Comparison of ENCODE assay signal across 15 mouse cellular contexts in the genomic region with DNA sequence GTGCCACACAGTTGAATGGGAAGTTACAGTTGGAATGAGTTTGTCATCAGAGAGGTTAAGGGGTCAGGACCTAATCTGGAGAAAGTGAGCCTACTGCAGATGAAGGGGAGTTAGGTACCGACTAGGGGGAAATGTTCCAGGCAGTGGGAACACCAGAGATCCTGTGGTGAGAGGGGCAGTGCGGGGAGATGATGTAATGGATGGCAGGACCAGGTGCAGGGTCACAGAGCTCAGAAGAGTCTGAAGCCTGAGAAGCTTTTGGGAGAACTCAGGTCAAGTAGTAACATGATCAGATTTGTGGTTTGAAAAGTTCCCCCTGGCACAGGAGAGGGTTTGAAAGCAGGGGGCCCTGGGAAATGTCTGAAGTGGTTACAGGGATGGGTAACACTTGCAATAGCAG.
"Had no signal": no experiment of that assay in that cellular context is flagged by ENCODE, and none has a peak within 500 bp of the region (broad histone marks: within the 10 kb centered on the region; RNA-seq: fewer than 3 reads in every experiment).

No protein-coding gene starts in this region.

- H3K4me3 ChIP-seq: midbrain, embryonic 10.5 days; midbrain, embryonic 13.5 days; neural tube, embryonic 12.5 days; stomach, embryonic 15.5 days had no signal

- H3K27me3 ChIP-seq: midbrain, embryonic 13.5 days; neural tube, embryonic 12.5 days; stomach, embryonic 15.5 days had no signal

- ATAC-seq: midbrain, embryonic 13.5 days; midbrain, embryonic 16.5 days had no signal

- H3K27ac ChIP-seq: midbrain, embryonic 10.5 days; midbrain, embryonic 13.5 days; neural tube, embryonic 12.5 days; stomach, embryonic 15.5 days; stomach, postnatal 0 days had no signal

- H3K9ac ChIP-seq: lung, embryonic 14.5 days; midbrain, embryonic 13.5 days; neural tube, embryonic 12.5 days; stomach, embryonic 15.5 days had no signal

- H3K4me2 ChIP-seq: lung, embryonic 14.5 days; midbrain, embryonic 13.5 days; neural tube, embryonic 12.5 days; stomach, embryonic 15.5 days had no signal

- DNase-seq: lung, adult 18-20 months; lung, embryonic 14.5 days; lung, postnatal 10 days; lung, postnatal 4 days; right cerebral cortex, postnatal 25 days; right cerebral cortex, postnatal 4 days; thymus, adult 2 months; thymus, postnatal 25 days; thymus, postnatal 4 days had no signal

- H3K9me3 ChIP-seq: midbrain, embryonic 10.5 days; midbrain, embryonic 13.5 days; neural tube, embryonic 12.5 days; stomach, embryonic 15.5 days had no signal
